Mouse (Mus musculus) kidney, embryonic 14.5 days (tissue): Measurements from ENCODE around the gene Dusp10. TPM values are rescaled to one million over a fixed set of nuclear protein-coding genes. Genes with fewer than 3 reads are reported as not detected.
A peak's percentile ranks its signal among the peaks of the same experiment; 100 is the strongest.

Experiments used
- ATAC-seq: fragments of 200-750 bp; cut with Nextera tagmentation; 2 replicates; pipeline ENCODE4 v1.8.0; 2017; ENCODE audit warnings: moderate number of reproducible peaks, mild to moderate bottlenecking, moderate TSS enrichment, moderate library complexity; ENCODE audit not compliant: low FRiP score, low TSS enrichment
- H3K27ac ChIP-seq: fragments of 300-500 bp; sonication (generic); 2 replicates; pipeline ENCODE4 v1.5.1; 2014; ENCODE audit warnings: low read depth, mild to moderate bottlenecking, low read length, moderate library complexity, mixed read lengths
- H3K27me3 ChIP-seq: fragments of 300-500 bp; sonication (generic); 2 replicates; pipeline ENCODE4 v1.6.1; 2014; ENCODE audit warnings: mild to moderate bottlenecking, low read length; ENCODE audit not compliant: control insufficient read depth, insufficient read depth
- H3K36me3 ChIP-seq: fragments of 300-500 bp; sonication (generic); 2 replicates; pipeline ENCODE4 v1.6.1; 2014; ENCODE audit warnings: low read length, mixed read lengths; ENCODE audit not compliant: control insufficient read depth, insufficient read depth
- H3K4me1 ChIP-seq: fragments of 300-500 bp; sonication (generic); 2 replicates; pipeline ENCODE4 v1.6.1; 2014; ENCODE audit warnings: low read length, mixed read lengths; ENCODE audit not compliant: control insufficient read depth, insufficient read depth
- H3K4me2 ChIP-seq: fragments of 300-500 bp; sonication (generic); replicated peaks from 2 replicates; pipeline ENCODE4 v1.6.1; 2014; ENCODE audit warnings: low read depth, mild to moderate bottlenecking, low read length
- H3K4me3 ChIP-seq: fragments of 300-500 bp; sonication (generic); 2 replicates; pipeline ENCODE4 v1.5.1; 2014; ENCODE audit warnings: mild to moderate bottlenecking, low read length
- H3K9ac ChIP-seq: fragments of 300-500 bp; sonication (generic); 2 replicates; pipeline ENCODE4 v1.6.1; 2014; ENCODE audit warnings: low read depth, mild to moderate bottlenecking, low read length, moderate library complexity
- H3K9me3 ChIP-seq: fragments of 300-500 bp; sonication (generic); 2 replicates; pipeline ENCODE4 v1.6.1; 2016; ENCODE audit warnings: low read length; ENCODE audit not compliant: control insufficient read depth
- WGBS: fragments of 180-500 bp; shearing (Covaris S2); extraction: QIAGEN DNeasy Blood & Tissue Kit; methylation state at CpG from one replicate; pipeline ENCODE4 v1.1.7; 2014; 5-methylcytosine and 5-hydroxymethylcytosine counted together
- polyA plus RNA-seq: library from polyadenylated mRNA; unstranded; fragments of >200 nt; fragmentation: Nextera tagmentation; extraction: Ambion mirVana; gene quantifications from 2 replicates; pipeline ENCODE4 v1.2.1, GENCODE M21; 2014

Gene Dusp10
- polyA plus RNA-seq, 1 experiment from 2014 or later = 5.9 TPM

DNA sequence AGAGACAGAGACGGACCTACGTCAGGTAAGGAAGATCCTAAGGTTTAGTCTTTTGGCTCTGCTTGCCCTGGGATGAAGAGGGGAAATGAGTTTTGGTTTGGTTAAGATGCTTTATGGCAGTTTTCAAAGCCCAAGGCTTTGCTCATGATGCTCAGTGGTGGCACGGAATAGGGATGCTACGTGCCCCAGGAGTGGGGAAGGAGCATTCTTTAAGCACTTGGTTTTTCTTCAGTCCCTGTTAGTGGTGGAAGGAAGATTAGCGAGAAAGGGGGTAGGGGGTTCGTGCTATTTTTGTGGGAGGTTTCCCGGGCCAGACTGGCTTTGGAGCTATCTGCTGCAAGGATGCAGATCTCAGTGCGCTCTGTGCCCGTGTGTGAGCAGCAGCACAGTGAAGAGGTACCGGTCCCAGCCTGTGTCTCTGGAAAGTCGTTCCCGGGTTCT is 21.7 kb downstream of the Dusp10 start:
- no peaks in the 10 kb centered on the region for H3K36me3 ChIP-seq
- peak overlapping the region; percentile 45 for H3K4me3 ChIP-seq
- peak overlapping the region; percentile 36 for H3K9ac ChIP-seq
- H3K9me3 ChIP-seq = no peaks in the 10 kb centered on the region
- WGBS = under 1% methylated on average over 12 of the region's 12 CpGs
- peak overlapping the region; percentile 63 for H3K4me2 ChIP-seq
- peaks cover 6% of the 10 kb centered on the region; the same call in 1 of the 2 replicates for H3K4me1 ChIP-seq
- H3K27ac ChIP-seq = no peak overlapping the region
- no peak for ATAC-seq
- H3K27me3 ChIP-seq = no peaks in the 10 kb centered on the region; the same call in 1 of the 2 replicates

DNA sequence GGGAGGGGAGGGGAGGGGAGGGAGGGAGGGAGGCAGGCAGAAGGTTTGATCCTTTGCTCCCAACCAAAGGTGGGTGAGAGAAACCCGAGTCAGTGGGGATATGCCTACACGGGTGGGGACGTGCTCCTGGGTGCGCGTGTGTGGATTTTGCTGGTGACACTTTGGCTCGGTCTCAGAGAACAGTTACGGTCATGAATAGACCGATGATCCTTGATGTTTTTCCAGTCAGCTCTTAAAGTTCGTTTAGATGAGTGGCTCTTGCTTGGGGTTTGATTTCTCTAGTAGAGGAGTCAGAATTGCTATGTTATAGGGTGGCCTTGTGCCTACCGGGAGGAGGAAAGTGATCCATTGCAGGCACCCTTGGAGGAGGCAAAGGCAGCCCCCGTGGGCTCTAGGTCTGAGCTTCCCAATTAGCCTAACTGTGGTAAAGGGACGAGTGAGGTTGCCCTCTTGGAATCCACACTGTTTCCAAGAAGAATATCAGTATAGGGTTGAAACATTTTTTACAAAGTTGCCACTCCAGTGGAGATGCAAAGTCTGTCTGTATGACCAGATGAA is 22.3 kb downstream of the Dusp10 start:
- WGBS = 9% methylated on average over 12 of the region's 12 CpGs
- peaks cover 6% of the 10 kb centered on the region; the same call in 1 of the 2 replicates for H3K4me1 ChIP-seq
- H3K4me3 ChIP-seq = peak overlapping the region; percentile 45
- ATAC-seq = no peak
- no peaks in the 10 kb centered on the region for H3K36me3 ChIP-seq
- H3K9ac ChIP-seq = no peak overlapping the region; the same call in 1 of the 2 replicates
- no peak overlapping the region for H3K27ac ChIP-seq
- H3K9me3 ChIP-seq = no peaks in the 10 kb centered on the region
- H3K4me2 ChIP-seq = peak overlapping the region; percentile 63
- no peaks in the 10 kb centered on the region; the same call in 1 of the 2 replicates for H3K27me3 ChIP-seq

GRCm38 (mm10) chr1:184037802-184038201 is 24.7 kb downstream of the Dusp10 start:
- H3K9ac ChIP-seq = no peak overlapping the region
- ATAC-seq = no peak
- no peak overlapping the region for H3K27ac ChIP-seq
- H3K4me1 ChIP-seq = peaks cover 3% of the 10 kb centered on the region; the same call in 1 of the 2 replicates
- no peaks in the 10 kb centered on the region for H3K36me3 ChIP-seq
- H3K4me3 ChIP-seq = no peak overlapping the region
- H3K9me3 ChIP-seq = no peaks in the 10 kb centered on the region
- no peaks in the 10 kb centered on the region for H3K27me3 ChIP-seq
- WGBS = 86% methylated on average over 4 of the region's 4 CpGs
- H3K4me2 ChIP-seq = no peak overlapping the region

DNA sequence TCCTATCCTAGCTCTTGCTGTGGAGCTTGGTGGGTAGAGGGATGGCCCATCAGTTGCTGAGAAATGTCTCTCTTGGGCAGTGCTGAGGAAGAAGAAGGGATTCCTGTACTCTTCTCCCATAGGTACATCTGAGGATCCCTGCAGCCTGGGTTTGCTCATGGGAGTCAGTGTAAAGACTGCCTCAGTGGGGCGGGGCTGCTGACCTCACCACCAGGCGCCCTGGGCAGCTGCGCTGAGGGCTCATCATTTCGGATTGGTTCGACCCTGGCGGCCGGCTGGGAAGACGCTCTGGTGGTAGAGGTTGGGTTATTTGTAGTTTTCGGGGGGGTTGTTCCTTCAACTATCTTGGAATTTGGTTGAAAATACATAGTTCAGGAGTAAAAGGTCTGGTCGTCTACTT is 26.2 kb downstream of the Dusp10 start:
- H3K36me3 ChIP-seq = no peaks in the 10 kb centered on the region
- H3K9me3 ChIP-seq = no peaks in the 10 kb centered on the region
- no peak overlapping the region for H3K9ac ChIP-seq
- no peak overlapping the region for H3K4me3 ChIP-seq
- WGBS = 96% methylated on average over 10 of the region's 10 CpGs
- H3K27ac ChIP-seq = no peak overlapping the region
- H3K4me1 ChIP-seq = no peaks in the 10 kb centered on the region
- ATAC-seq = no peak
- no peaks in the 10 kb centered on the region for H3K27me3 ChIP-seq
- H3K4me2 ChIP-seq = no peak overlapping the region

- no peak overlapping the region for H3K4me3 ChIP-seq
- H3K27me3 ChIP-seq = no peaks in the 10 kb centered on the region
- H3K27ac ChIP-seq = no peak overlapping the region
- no peak for ATAC-seq
- H3K9ac ChIP-seq = no peak overlapping the region
- no peak overlapping the region for H3K4me2 ChIP-seq
- no peaks in the 10 kb centered on the region for H3K4me1 ChIP-seq
- WGBS = 47% methylated on average over 11 of the region's 11 CpGs
- H3K9me3 ChIP-seq = no peaks in the 10 kb centered on the region
- no peaks in the 10 kb centered on the region for H3K36me3 ChIP-seq
Observed at GRCm38 (mm10) chr1:184040181-184040580, 27.1 kb downstream of the Dusp10 start.

DNA sequence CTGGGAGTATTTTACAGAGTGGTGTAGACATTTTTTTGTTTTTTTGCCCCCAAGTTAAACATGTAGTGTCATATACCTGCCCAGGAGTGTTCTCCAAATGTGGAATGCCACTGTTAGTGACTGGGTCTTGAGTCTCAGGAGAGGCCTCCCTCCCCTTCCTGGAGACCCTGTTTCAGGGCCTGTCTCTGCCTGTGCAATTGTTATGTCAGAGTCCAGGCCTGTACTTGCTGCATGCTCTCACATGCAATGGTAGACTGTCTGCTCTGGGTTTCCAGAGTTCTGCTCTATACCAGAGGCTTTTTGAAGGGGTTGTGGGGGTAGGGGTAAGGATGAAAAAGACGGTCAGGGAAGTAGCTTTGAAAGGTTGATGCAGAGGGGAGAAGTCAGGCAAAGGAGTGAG is 27.8 kb downstream of the Dusp10 start:
- Histone ChIP-seq H3K4me1 (no peaks in the 10 kb centered on the region), H3K27me3 (no peaks in the 10 kb centered on the region), H3K27ac (no peak overlapping the region), H3K9me3 (no peaks in the 10 kb centered on the region), H3K36me3 (no peaks in the 10 kb centered on the region), H3K4me3 (no peak overlapping the region), H3K4me2 (no peak overlapping the region), H3K9ac (no peak overlapping the region)
- WGBS = 68% methylated on average over 1 of the region's 1 CpGs
- no peak for ATAC-seq

- no peak overlapping the region for H3K27ac ChIP-seq
- WGBS = 71% methylated on average over 9 of the region's 9 CpGs
Observed at GRCm38 (mm10) chr1:184041778-184042573, 28.9 kb downstream of the Dusp10 start.

DNA sequence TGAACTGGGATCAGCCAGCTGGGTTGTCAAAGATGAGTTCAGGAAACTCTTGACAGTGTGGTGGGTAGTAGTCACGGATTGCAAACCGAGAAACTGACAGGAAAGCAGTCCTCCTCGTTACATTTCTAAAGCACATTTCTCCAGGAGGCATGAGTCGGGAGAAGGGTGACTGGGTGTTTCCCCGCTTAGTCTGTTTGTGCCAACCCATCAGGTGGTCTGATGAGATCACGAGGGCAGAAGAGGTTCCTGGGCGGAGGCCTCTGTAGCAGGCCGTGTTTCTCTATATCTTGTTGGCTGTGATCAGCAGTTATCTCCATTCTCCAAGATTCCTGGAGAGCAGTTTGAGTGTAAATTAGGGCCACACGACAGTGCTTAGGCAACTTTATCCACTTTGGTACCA is 29.6 kb downstream of the Dusp10 start:
- H3K27ac ChIP-seq = no peak overlapping the region

More at GRCm38 (mm10) chr1:184041778-184042573, 28.9 kb downstream of the Dusp10 start:
- Histone ChIP-seq H3K4me1 (no peaks in the 10 kb centered on the region), H3K27me3 (no peaks in the 10 kb centered on the region), H3K36me3 (no peaks in the 10 kb centered on the region), H3K9me3 (no peaks in the 10 kb centered on the region), H3K4me3 (no peak overlapping the region), H3K4me2 (no peak overlapping the region), H3K9ac (no peak overlapping the region)
- no peak for ATAC-seq

GRCm38 (mm10) chr1:184043391-184043790 is 30.3 kb downstream of the Dusp10 start:
- no peaks in the 10 kb centered on the region for H3K9me3 ChIP-seq
- no peaks in the 10 kb centered on the region for H3K4me1 ChIP-seq
- no peak overlapping the region for H3K9ac ChIP-seq
- no peak overlapping the region for H3K27ac ChIP-seq
- H3K36me3 ChIP-seq = no peaks in the 10 kb centered on the region
- no peaks in the 10 kb centered on the region for H3K27me3 ChIP-seq
- no peak for ATAC-seq
- no peak overlapping the region for H3K4me3 ChIP-seq
- 81% methylated on average over 6 of the region's 6 CpGs for WGBS
- no peak overlapping the region for H3K4me2 ChIP-seq

More for the DNA sequence above, 29.6 kb downstream of the Dusp10 start:
- H3K4me3 ChIP-seq = no peak overlapping the region
- H3K9ac ChIP-seq = no peak overlapping the region
- WGBS = 83% methylated on average over 9 of the region's 9 CpGs
- no peak overlapping the region for H3K4me2 ChIP-seq
- no peaks in the 10 kb centered on the region for H3K27me3 ChIP-seq
- no peaks in the 10 kb centered on the region for H3K9me3 ChIP-seq
- ATAC-seq = no peak
- H3K36me3 ChIP-seq = no peaks in the 10 kb centered on the region
- no peaks in the 10 kb centered on the region for H3K4me1 ChIP-seq
